Mouse (Mus musculus) spleen, embryonic (tissue): ENCODE results near the gene Slc8b1.

Experiments
- CTCF ChIA-PET: fragments of 350-600 bp; sonication (Branson Sonifier 250); formaldehyde crosslinking; loops from one replicate; lab custom pipeline; 2022; lab: Charles Lee

Slc8b1 gene

GRCm38 (mm10) chr5:120495703-120496226 is 15.2 kb upstream of the Slc8b1 start:
- CTCF ChIA-PET, result no interaction called here

- CTCF ChIA-PET, result no interaction called here
These were observed 13.9 kb upstream of the Slc8b1 start for GRCm38 (mm10) chr5:120497071-120497470.

GRCm38 (mm10) chr5:120499202-120499601 is 11.8 kb upstream of the Slc8b1 start:
- CTCF ChIA-PET, result no interaction called here

- CTCF ChIA-PET, result interaction anchor here (0.6 kb wide), 1 partner anchor 220 kb away, joined by 4 read pairs; no protein-coding TSS in a partner anchor
These were observed 10.4 kb upstream of the Slc8b1 start for GRCm38 (mm10) chr5:120500609-120501008.

GRCm38 (mm10) chr5:120502147-120502621 is 8.8 kb upstream of the Slc8b1 start:
- CTCF ChIA-PET, result interaction anchor here (0.6 to 1.2 kb wide), 4 partner anchors 11 to 884 kb away, joined by 3 to 6 read pairs (median 6); no protein-coding TSS in a partner anchor

GRCm38 (mm10) chr5:120502675-120503143 is 8.3 kb upstream of the Slc8b1 start:
- CTCF ChIA-PET, result interaction anchor here (1.0 kb wide), 1 partner anchor 10 kb away, joined by 3 read pairs; no protein-coding TSS in a partner anchor

- CTCF ChIA-PET, result no interaction called here
These were observed 7.7 kb upstream of the Slc8b1 start, which contains the start of gene Plbd2 for GRCm38 (mm10) chr5:120503144-120503795. Plbd2 (minus strand) TSS chr5:120503625.

- CTCF ChIA-PET, result interaction anchor here (0.8 kb wide), 1 partner anchor 64 kb away, joined by 4 read pairs; no protein-coding TSS in a partner anchor
These were observed 5.6 kb upstream of the Slc8b1 start for GRCm38 (mm10) chr5:120505368-120505767.

GRCm38 (mm10) chr5:120505781-120506180 is 5.2 kb upstream of the Slc8b1 start:
- CTCF ChIA-PET, result interaction anchor here (0.8 kb wide), 1 partner anchor 64 kb away, joined by 4 read pairs; no protein-coding TSS in a partner anchor

- CTCF ChIA-PET, result no interaction called here
These were observed 4.5 kb upstream of the Slc8b1 start for GRCm38 (mm10) chr5:120506490-120506889.

GRCm38 (mm10) chr5:120507311-120507710 is 3.7 kb upstream of the Slc8b1 start:
- CTCF ChIA-PET, result no interaction called here

- CTCF ChIA-PET, result interaction anchor here (0.6 to 0.9 kb wide), 4 partner anchors 94 to 151 kb away, joined by 3 to 16 read pairs (median 6); partner anchors contain the start of genes Ddx54 and Rita1
These were observed 764 bp downstream of the Slc8b1 start for GRCm38 (mm10) chr5:120511643-120512220.

GRCm38 (mm10) chr5:120512911-120513555 is 2.1 kb downstream of the Slc8b1 start:
- CTCF ChIA-PET, result interaction anchor here (1.2 kb wide), 1 partner anchor 11 kb away, joined by 3 read pairs; no protein-coding TSS in a partner anchor

- CTCF ChIA-PET, result no interaction called here
These were observed 3.2 kb downstream of the Slc8b1 start for GRCm38 (mm10) chr5:120514031-120514677.

- CTCF ChIA-PET, result no interaction called here
These were observed 3.8 kb downstream of the Slc8b1 start for GRCm38 (mm10) chr5:120514754-120515153.

GRCm38 (mm10) chr5:120515451-120515850 is 4.5 kb downstream of the Slc8b1 start:
- CTCF ChIA-PET, result no interaction called here

GRCm38 (mm10) chr5:120516221-120516984 is 5.4 kb downstream of the Slc8b1 start:
- CTCF ChIA-PET, result no interaction called here

GRCm38 (mm10) chr5:120517552-120517951 is 6.6 kb downstream of the Slc8b1 start:
- CTCF ChIA-PET, result no interaction called here

GRCm38 (mm10) chr5:120522649-120523048 is 11.7 kb downstream of the Slc8b1 start:
- CTCF ChIA-PET, result no interaction called here

- CTCF ChIA-PET, result no interaction called here
These were observed 13.8 kb downstream of the Slc8b1 start for GRCm38 (mm10) chr5:120524736-120525135.
